Mouse (Mus musculus) olfactory bulb, adult 2 months (tissue): ENCODE results near the gene Taar2.

ENCODE experiments used
- CTCF ChIP-seq: fragments of 200-500 bp; IDR thresholded peaks from 2 replicates; pipeline ENCODE4 v1.5.1; 2012; ENCODE audit warnings: low read depth, mild to moderate bottlenecking, low read length, moderate library complexity; ENCODE audit not compliant: insufficient read depth
- POLR2A ChIP-seq: fragments of 200-500 bp; IDR thresholded peaks from 2 replicates; pipeline ENCODE4 v1.6.1; 2012; ENCODE audit warnings: mild to moderate bottlenecking, low read depth, low read length, moderate library complexity; ENCODE audit not compliant: insufficient read depth

- TF ChIP-seq POLR2A (no peak), CTCF (no peak)
Observed at GRCm38 (mm10) chr10:23942465-23942864, 4.1 kb downstream of the Taar2 start.
